Mouse (Mus musculus): Measurements from ENCODE around the gene Elane. TPM values are rescaled to one million over a fixed set of nuclear protein-coding genes. Genes with fewer than 3 reads are reported as not detected.

The Elane gene
- polyA plus RNA-seq, 1 experiment from 2014 or later = 207 TPM

- peaks cover 55% of the 10 kb centered on the region for H3K4me1 ChIP-seq (ENCODE audit: insufficient read depth)
- peak within 1 kb of the TSS; percentile 77 for H3K4me3 ChIP-seq (ENCODE audit: low read depth, low read length)
- peak within 1 kb of the TSS; percentile 85 for H3K27ac ChIP-seq (ENCODE audit: low read depth)
- ATAC-seq = peak; percentile 77
- H3K4me2 ChIP-seq (ENCODE audit: low read depth, low read length) = peak within 1 kb of the TSS; percentile 98
- H3K27me3 ChIP-seq (ENCODE audit: insufficient read depth, low read length) = peaks cover 46% of the 10 kb centered on the region
- peak; percentile 91 for DNase-seq
- peak within 1 kb of the TSS; percentile 93 for H3K9ac ChIP-seq (replicated peaks)
- no peaks in the 10 kb centered on the region for H3K36me3 ChIP-seq (replicated peaks; ENCODE audit: insufficient read depth, low read length)
- WGBS (ENCODE audit: insufficient replicate concordance) = 3% methylated on average over 39 of the region's 42 CpGs
- no peaks in the 10 kb centered on the region for H3K9me3 ChIP-seq (ENCODE audit: low read length)
- TF ChIP-seq EP300 (IDR thresholded peaks at IDR 0.05; ENCODE audit: low read depth) (no peak), CTCF (IDR thresholded peaks at IDR 0.05; ENCODE audit: low read depth) (no peak)
These were observed 30.9 kb downstream of the Elane start, which contains the start of gene Kiss1r for GRCm38 (mm10) chr10:79916808-79917531. TSS of gene Kiss1r (plus strand) at chr10:79916971.

GRCm38 (mm10) chr10:79917532-79918100 is 31.6 kb downstream of the Elane start:
- H3K36me3 ChIP-seq (replicated peaks; ENCODE audit: insufficient read depth, low read length) = no peaks in the 10 kb centered on the region
- 65% methylated on average over 5 of the region's 5 CpGs for WGBS (ENCODE audit: insufficient replicate concordance)

GRCm38 (mm10) chr10:79918231-79919078 is 32.4 kb downstream of the Elane start:
- H3K27ac ChIP-seq (ENCODE audit: low read depth) = no peak overlapping the region
- H3K4me2 ChIP-seq (ENCODE audit: low read depth, low read length) = peak overlapping the region; percentile 27; the same call in 1 of the 2 replicates
- peaks cover 56% of the 10 kb centered on the region for H3K27me3 ChIP-seq (ENCODE audit: insufficient read depth, low read length)
- H3K4me3 ChIP-seq (ENCODE audit: low read depth, low read length) = no peak overlapping the region
- WGBS (ENCODE audit: insufficient replicate concordance) = 20% methylated on average over 35 of the region's 35 CpGs
- TF ChIP-seq CTCF (IDR thresholded peaks at IDR 0.05; ENCODE audit: low read depth) (no peak), EP300 (IDR thresholded peaks at IDR 0.05; ENCODE audit: low read depth) (no peak)
- H3K9ac ChIP-seq (replicated peaks) = peak overlapping the region; percentile 6; the same call in 1 of the 2 replicates
- H3K36me3 ChIP-seq (replicated peaks; ENCODE audit: insufficient read depth, low read length) = no peaks in the 10 kb centered on the region
- ATAC-seq (no peak), DNase-seq (no peak)
- H3K4me1 ChIP-seq (ENCODE audit: insufficient read depth) = peaks cover 62% of the 10 kb centered on the region
- no peaks in the 10 kb centered on the region for H3K9me3 ChIP-seq (ENCODE audit: low read length)

More at GRCm38 (mm10) chr10:79917532-79918100, 31.6 kb downstream of the Elane start:
- Histone ChIP-seq H3K27ac (ENCODE audit: low read depth) (no peak overlapping the region), H3K4me2 (ENCODE audit: low read depth, low read length) (peak overlapping the region; percentile 98; the same call in 1 of the 2 replicates), H3K4me1 (ENCODE audit: insufficient read depth) (peaks cover 55% of the 10 kb centered on the region), H3K4me3 (ENCODE audit: low read depth, low read length) (no peak overlapping the region), H3K9ac (replicated peaks) (no peak overlapping the region), H3K9me3 (ENCODE audit: low read length) (no peaks in the 10 kb centered on the region), H3K27me3 (ENCODE audit: insufficient read depth, low read length) (peaks cover 52% of the 10 kb centered on the region)
- TF ChIP-seq CTCF (IDR thresholded peaks at IDR 0.05; ENCODE audit: low read depth) = no peak
- no peak for TF ChIP-seq EP300 (IDR thresholded peaks at IDR 0.05; ENCODE audit: low read depth)
- ATAC-seq = no peak
- no peak for DNase-seq

- H3K9ac ChIP-seq (replicated peaks) = no peak overlapping the region
- no peak overlapping the region for H3K4me3 ChIP-seq (ENCODE audit: low read depth, low read length)
- ATAC-seq (no peak), DNase-seq (no peak)
- H3K9me3 ChIP-seq (ENCODE audit: low read length) = no peaks in the 10 kb centered on the region
- no peaks in the 10 kb centered on the region for H3K36me3 ChIP-seq (replicated peaks; ENCODE audit: insufficient read depth, low read length)
- peaks cover 56% of the 10 kb centered on the region for H3K4me1 ChIP-seq (ENCODE audit: insufficient read depth)
- WGBS (ENCODE audit: insufficient replicate concordance) = 15% methylated on average over 19 of the region's 21 CpGs
- H3K4me2 ChIP-seq (ENCODE audit: low read depth, low read length) = peak overlapping the region; percentile 38; the same call in 1 of the 2 replicates
- TF ChIP-seq EP300 (IDR thresholded peaks at IDR 0.05; ENCODE audit: low read depth) (no peak), CTCF (IDR thresholded peaks at IDR 0.05; ENCODE audit: low read depth) (no peak)
- H3K27me3 ChIP-seq (ENCODE audit: insufficient read depth, low read length) = peaks cover 56% of the 10 kb centered on the region
- H3K27ac ChIP-seq (ENCODE audit: low read depth) = no peak overlapping the region
These were observed 33.3 kb downstream of the Elane start for GRCm38 (mm10) chr10:79919251-79919849.

GRCm38 (mm10) chr10:79920056-79920890 is 34.2 kb downstream of the Elane start:
- Histone ChIP-seq H3K9ac (replicated peaks) (no peak overlapping the region), H3K27ac (ENCODE audit: low read depth) (no peak overlapping the region), H3K4me1 (ENCODE audit: insufficient read depth) (peaks cover 46% of the 10 kb centered on the region), H3K27me3 (ENCODE audit: insufficient read depth, low read length) (peaks cover 56% of the 10 kb centered on the region), H3K36me3 (replicated peaks; ENCODE audit: insufficient read depth, low read length) (no peaks in the 10 kb centered on the region), H3K4me3 (ENCODE audit: low read depth, low read length) (0 out of 2 replicates have a peak overlapping the region, but pooled peaks have one; percentile 10), H3K4me2 (ENCODE audit: low read depth, low read length) (no peak overlapping the region), H3K9me3 (ENCODE audit: low read length) (no peaks in the 10 kb centered on the region)
- 26% methylated on average over 26 of the region's 26 CpGs for WGBS (ENCODE audit: insufficient replicate concordance)
- DNase-seq = no peak
- TF ChIP-seq CTCF (IDR thresholded peaks at IDR 0.05; ENCODE audit: low read depth) (no peak), EP300 (IDR thresholded peaks at IDR 0.05; ENCODE audit: low read depth) (no peak)
- no peak for ATAC-seq

Data from liver, postnatal 0 days (tissue).